Mouse (Mus musculus): ENCODE results near the gene Cntnap4. TPM values are rescaled to one million over a fixed set of nuclear protein-coding genes. Genes with fewer than 3 reads are reported as not detected.

Cntnap4 gene
- polyA plus RNA-seq, 1 experiment from 2014 or later, result 0.33 TPM

GRCm38 (mm10) chr8:112922151-112922550, 352.3 kb downstream of the Cntnap4 start:
- no peak for DNase-seq (ENCODE audit: low spot score)
- Histone ChIP-seq H3K4me2 (ENCODE audit: low read depth, severe bottlenecking) (no peak overlapping the region), H3K4me1 (ENCODE audit: control insufficient read depth, insufficient read depth, low read length) (no peaks in the 10 kb centered on the region), H3K27ac (replicated peaks; ENCODE audit: low read depth, low read length) (no peak overlapping the region), H3K4me3 (ENCODE audit: low read depth, low read length) (no peak overlapping the region), H3K27me3 (ENCODE audit: control insufficient read depth, insufficient read depth, low read length) (no peaks in the 10 kb centered on the region), H3K36me3 (ENCODE audit: control insufficient read depth, insufficient read depth, low read length) (no peaks in the 10 kb centered on the region), H3K9me3 (ENCODE audit: control insufficient read depth, low read length) (no peaks in the 10 kb centered on the region), H3K9ac (ENCODE audit: low read length) (no peak overlapping the region)
- no peak for ATAC-seq (ENCODE audit: insufficient number of reproducible peaks, low FRiP score, low TSS enrichment, low read depth)

DNA sequence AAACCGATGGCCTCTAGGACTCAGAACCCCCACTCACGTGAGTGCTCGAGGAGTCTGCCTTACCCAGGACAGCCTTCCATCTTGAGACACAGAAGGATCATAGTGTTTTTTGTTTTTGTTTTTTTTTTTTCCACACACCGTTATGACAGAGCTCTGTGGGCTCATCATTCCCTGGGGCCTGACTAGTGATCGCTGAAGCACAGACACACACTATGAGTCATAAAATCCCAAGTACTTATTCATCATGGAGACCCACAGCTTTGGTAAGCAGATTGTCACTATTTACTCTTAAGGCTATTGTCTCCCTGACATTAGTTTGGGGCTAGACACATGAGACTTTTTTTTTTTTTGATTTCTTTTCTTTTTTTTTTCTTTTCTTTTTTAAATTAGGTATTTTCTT, 352.9 kb downstream of the Cntnap4 start:
- no peak overlapping the region for H3K9ac ChIP-seq (ENCODE audit: low read length)
- no peak for ATAC-seq (ENCODE audit: insufficient number of reproducible peaks, low FRiP score, low TSS enrichment, low read depth)
- WGBS, result 88% methylated on average over 5 of the region's 5 CpGs
- H3K27ac ChIP-seq (replicated peaks; ENCODE audit: low read depth, low read length), result no peak overlapping the region
- no peaks in the 10 kb centered on the region for H3K36me3 ChIP-seq (ENCODE audit: control insufficient read depth, insufficient read depth, low read length)
- H3K4me2 ChIP-seq (ENCODE audit: low read depth, severe bottlenecking), result no peak overlapping the region
- no peaks in the 10 kb centered on the region for H3K9me3 ChIP-seq (ENCODE audit: control insufficient read depth, low read length)
- no peaks in the 10 kb centered on the region for H3K4me1 ChIP-seq (ENCODE audit: control insufficient read depth, insufficient read depth, low read length)
- DNase-seq (ENCODE audit: low spot score), result no peak
- no peak overlapping the region for H3K4me3 ChIP-seq (ENCODE audit: low read depth, low read length)
- no peaks in the 10 kb centered on the region for H3K27me3 ChIP-seq (ENCODE audit: control insufficient read depth, insufficient read depth, low read length)
